Mouse (Mus musculus) lung, postnatal 0 days (tissue): ENCODE results near the gene Osbpl6. TPM values are rescaled to one million over a fixed set of nuclear protein-coding genes. Genes with fewer than 3 reads are reported as not detected.

Experiments used
- ATAC-seq: fragments of 200-750 bp; cut with Nextera tagmentation; 2 replicates; pipeline ENCODE4 v1.8.0; 2017; ENCODE audit warnings: moderate library complexity
- DNase-seq: peaks from one replicate; pipeline ENCODE4 v3.0.0-alpha.2; 2016; ENCODE audit warnings: low spot score
- H3K27ac ChIP-seq: fragments of 300-500 bp; sonication (generic); 2 replicates; pipeline ENCODE4 v1.5.1; 2014; ENCODE audit warnings: antibody characterized with exemption, mild to moderate bottlenecking, low read length, mixed read lengths
- H3K27me3 ChIP-seq: fragments of 300-500 bp; sonication (generic); replicated peaks from 2 replicates; pipeline ENCODE4 v1.6.1; 2014; ENCODE audit warnings: low read length, mixed read lengths; ENCODE audit not compliant: insufficient read depth
- H3K36me3 ChIP-seq: fragments of 300-500 bp; sonication (generic); 2 replicates; pipeline ENCODE4 v1.6.1; 2014; ENCODE audit warnings: low read length, mixed read lengths; ENCODE audit not compliant: insufficient read depth
- H3K4me1 ChIP-seq: fragments of 300-500 bp; sonication (generic); 2 replicates; pipeline ENCODE4 v1.6.1; 2014; ENCODE audit warnings: antibody characterized with exemption, low read depth, low read length, mixed read lengths; ENCODE audit not compliant: insufficient read depth
- H3K4me2 ChIP-seq: fragments of 300-500 bp; sonication (generic); replicated peaks from 2 replicates; pipeline ENCODE4 v1.6.1; 2014; ENCODE audit warnings: low read depth, mild to moderate bottlenecking, low read length, moderate library complexity, mixed read lengths
- H3K4me3 ChIP-seq: fragments of 300-500 bp; sonication (generic); 2 replicates; pipeline ENCODE4 v1.5.1; 2014; ENCODE audit warnings: low read depth, low read length
- H3K9ac ChIP-seq: fragments of 300-500 bp; sonication (generic); replicated peaks from 2 replicates; pipeline ENCODE4 v1.6.1; 2014; ENCODE audit warnings: low read depth, mild to moderate bottlenecking
- H3K9me3 ChIP-seq: fragments of 300-500 bp; sonication (generic); 2 replicates; pipeline ENCODE4 v1.6.1; 2016; ENCODE audit warnings: low read length, mixed read lengths
- CTCF ChIP-seq: IDR thresholded peaks from 2 replicates; pipeline ENCODE4 v1.5.1; 2016; ENCODE audit warnings: antibody characterized with exemption, mild to moderate bottlenecking
- EP300 ChIP-seq: IDR thresholded peaks from 2 replicates; pipeline ENCODE4 v1.6.1; 2016; ENCODE audit warnings: antibody characterized with exemption, mild to moderate bottlenecking, control low read depth
- WGBS: fragments of 180-500 bp; shearing (Covaris S2); extraction: QIAGEN DNeasy Blood & Tissue Kit; methylation state at CpG from one replicate; pipeline ENCODE4 v1.1.7; 2014; 5-methylcytosine and 5-hydroxymethylcytosine counted together
- polyA plus RNA-seq: library from polyadenylated mRNA; unstranded; fragments of >200 nt; fragmentation: Nextera tagmentation; extraction: Ambion mirVana; gene quantifications from 2 replicates; pipeline ENCODE4 v1.2.1, GENCODE M21; 2015

Osbpl6 gene
- polyA plus RNA-seq, 1 experiment from 2014 or later = 60.1 TPM

- ATAC-seq (no peak), DNase-seq (no peak)
- Histone ChIP-seq H3K9me3 (no peaks in the 10 kb centered on the region), H3K9ac (no peak overlapping the region), H3K36me3 (no peaks in the 10 kb centered on the region), H3K4me3 (no peak overlapping the region), H3K4me2 (no peak overlapping the region), H3K27ac (no peak overlapping the region), H3K27me3 (no peaks in the 10 kb centered on the region), H3K4me1 (no peaks in the 10 kb centered on the region)
- TF ChIP-seq EP300 (no peak), CTCF (no peak)
- 76% methylated on average over 11 of the region's 11 CpGs for WGBS
These were observed 92.6 kb downstream of the Osbpl6 start for GRCm38 (mm10) chr2:76498891-76499290.

GRCm38 (mm10) chr2:76504122-76504839 is 98.0 kb downstream of the Osbpl6 start:
- no peak for TF ChIP-seq CTCF
- peak; percentile 31; the same call in 1 of the 2 replicates for TF ChIP-seq EP300
- no peaks in the 10 kb centered on the region for H3K4me1 ChIP-seq
- WGBS = 42% methylated on average over 12 of the region's 12 CpGs
- DNase-seq = peak; percentile 43
- H3K9ac ChIP-seq = no peak overlapping the region
- H3K27ac ChIP-seq = peak overlapping the region; percentile 43
- H3K9me3 ChIP-seq = no peaks in the 10 kb centered on the region
- H3K4me3 ChIP-seq = no peak overlapping the region
- peak; percentile 60; the same call in 1 of the 2 replicates for ATAC-seq
- H3K27me3 ChIP-seq = no peaks in the 10 kb centered on the region
- H3K4me2 ChIP-seq = no peak overlapping the region
- no peaks in the 10 kb centered on the region for H3K36me3 ChIP-seq

GRCm38 (mm10) chr2:76504989-76505388 is 98.7 kb downstream of the Osbpl6 start:
- DNase-seq (peak; percentile 48), ATAC-seq (peak; percentile 57)
- peak overlapping the region; percentile 43; the same call in 1 of the 2 replicates for H3K27ac ChIP-seq
- H3K4me3 ChIP-seq = no peak overlapping the region
- no peaks in the 10 kb centered on the region for H3K36me3 ChIP-seq
- H3K9me3 ChIP-seq = no peaks in the 10 kb centered on the region
- no peaks in the 10 kb centered on the region for H3K27me3 ChIP-seq
- H3K9ac ChIP-seq = no peak overlapping the region
- no peak overlapping the region for H3K4me2 ChIP-seq
- TF ChIP-seq EP300 (peak; percentile 94), CTCF (no peak)
- WGBS = 66% methylated on average over 2 of the region's 2 CpGs
- no peaks in the 10 kb centered on the region for H3K4me1 ChIP-seq

- Histone ChIP-seq H3K4me2 (no peak overlapping the region), H3K9ac (no peak overlapping the region), H3K4me1 (no peaks in the 10 kb centered on the region), H3K4me3 (no peak overlapping the region), H3K27ac (no peak overlapping the region), H3K36me3 (no peaks in the 10 kb centered on the region), H3K27me3 (no peaks in the 10 kb centered on the region), H3K9me3 (no peaks in the 10 kb centered on the region)
- no peak for ATAC-seq
- WGBS = 81% methylated on average over 8 of the region's 8 CpGs
- DNase-seq = no peak
- no peak for TF ChIP-seq CTCF
- no peak for TF ChIP-seq EP300
These were observed 105.0 kb downstream of the Osbpl6 start for GRCm38 (mm10) chr2:76511281-76511721.

GRCm38 (mm10) chr2:76512133-76512532 is 105.8 kb downstream of the Osbpl6 start:
- no peak for DNase-seq
- Histone ChIP-seq H3K36me3 (no peaks in the 10 kb centered on the region), H3K9ac (no peak overlapping the region), H3K4me3 (no peak overlapping the region), H3K9me3 (no peaks in the 10 kb centered on the region), H3K27ac (no peak overlapping the region), H3K4me1 (no peaks in the 10 kb centered on the region), H3K4me2 (no peak overlapping the region), H3K27me3 (no peaks in the 10 kb centered on the region)
- WGBS = 90% methylated on average over 6 of the region's 6 CpGs
- ATAC-seq = no peak
- TF ChIP-seq CTCF (no peak), EP300 (no peak)

- no peak overlapping the region for H3K27ac ChIP-seq
- TF ChIP-seq EP300 (peak; percentile 83), CTCF (0 out of 2 replicates have a peak, but pooled peaks have one; percentile 6)
- H3K4me3 ChIP-seq = no peak overlapping the region
- H3K9ac ChIP-seq = no peak overlapping the region
- H3K36me3 ChIP-seq = no peaks in the 10 kb centered on the region
- H3K4me1 ChIP-seq = no peaks in the 10 kb centered on the region
- H3K4me2 ChIP-seq = no peak overlapping the region
- 44% methylated on average over 6 of the region's 6 CpGs for WGBS
- no peaks in the 10 kb centered on the region for H3K27me3 ChIP-seq
- DNase-seq (peak; percentile 30), ATAC-seq (peak; percentile 54; the same call in 1 of the 2 replicates)
- no peaks in the 10 kb centered on the region for H3K9me3 ChIP-seq
These were observed 106.6 kb downstream of the Osbpl6 start for GRCm38 (mm10) chr2:76512888-76513287.
